Mouse (Mus musculus): ENCODE data around the gene Swi5. TPM values are rescaled to one million over a fixed set of nuclear protein-coding genes. Genes with fewer than 3 reads are reported as not detected.

Gene Swi5
- total RNA-seq (2017), result 230 and 365 TPM in 2 replicates

- peak; percentile 99 for ATAC-seq (replicated peaks in 1 of 2; ENCODE audit: insufficient read depth in 1 of 2, low FRiP score in 2 of 2, low TSS enrichment in 1 of 2, low read depth in 1 of 2, poor library complexity in 2 of 2, severe bottlenecking in 2 of 2)
Observed at GRCm38 (mm10) chr2:32287923-32288367, at the start of gene Swi5. Gene Swi5 (minus strand): TSS chr2:32288075.

- no peak for ATAC-seq (replicated peaks in 1 of 2; ENCODE audit: insufficient read depth in 1 of 2, low FRiP score in 2 of 2, low TSS enrichment in 1 of 2, low read depth in 1 of 2, poor library complexity in 2 of 2, severe bottlenecking in 2 of 2)
Observed at GRCm38 (mm10) chr2:32335888-32336287, 48.0 kb upstream of the Swi5 start.

GRCm38 (mm10) chr2:32332159-32332558, 44.3 kb upstream of the Swi5 start:
- no peak for ATAC-seq (replicated peaks in 1 of 2; ENCODE audit: insufficient read depth in 1 of 2, low FRiP score in 2 of 2, low TSS enrichment in 1 of 2, low read depth in 1 of 2, poor library complexity in 2 of 2, severe bottlenecking in 2 of 2)

GRCm38 (mm10) chr2:32329531-32329930, 41.7 kb upstream of the Swi5 start:
- ATAC-seq (replicated peaks in 1 of 2; ENCODE audit: insufficient read depth in 1 of 2, low FRiP score in 2 of 2, low TSS enrichment in 1 of 2, low read depth in 1 of 2, poor library complexity in 2 of 2, severe bottlenecking in 2 of 2), result no peak

GRCm38 (mm10) chr2:32328911-32329460, 41.1 kb upstream of the Swi5 start:
- no peak for ATAC-seq (replicated peaks in 1 of 2; ENCODE audit: insufficient read depth in 1 of 2, low FRiP score in 2 of 2, low TSS enrichment in 1 of 2, low read depth in 1 of 2, poor library complexity in 2 of 2, severe bottlenecking in 2 of 2)

- no peak for ATAC-seq (replicated peaks in 1 of 2; ENCODE audit: insufficient read depth in 1 of 2, low FRiP score in 2 of 2, low TSS enrichment in 1 of 2, low read depth in 1 of 2, poor library complexity in 2 of 2, severe bottlenecking in 2 of 2)
Observed at GRCm38 (mm10) chr2:32327200-32327599, 39.3 kb upstream of the Swi5 start.

- no peak for ATAC-seq (replicated peaks in 1 of 2; ENCODE audit: insufficient read depth in 1 of 2, low FRiP score in 2 of 2, low TSS enrichment in 1 of 2, low read depth in 1 of 2, poor library complexity in 2 of 2, severe bottlenecking in 2 of 2)
Observed at GRCm38 (mm10) chr2:32325342-32325741, 37.5 kb upstream of the Swi5 start.

- no peak for ATAC-seq (replicated peaks in 1 of 2; ENCODE audit: insufficient read depth in 1 of 2, low FRiP score in 2 of 2, low TSS enrichment in 1 of 2, low read depth in 1 of 2, poor library complexity in 2 of 2, severe bottlenecking in 2 of 2)
Observed at GRCm38 (mm10) chr2:32324322-32324721, 36.4 kb upstream of the Swi5 start.

GRCm38 (mm10) chr2:32322754-32323741, 35.2 kb upstream of the Swi5 start:
- ATAC-seq (replicated peaks in 1 of 2; ENCODE audit: insufficient read depth in 1 of 2, low FRiP score in 2 of 2, low TSS enrichment in 1 of 2, low read depth in 1 of 2, poor library complexity in 2 of 2, severe bottlenecking in 2 of 2), result no peak

GRCm38 (mm10) chr2:32321591-32322298, 33.9 kb upstream of the Swi5 start:
- no peak for ATAC-seq (replicated peaks in 1 of 2; ENCODE audit: insufficient read depth in 1 of 2, low FRiP score in 2 of 2, low TSS enrichment in 1 of 2, low read depth in 1 of 2, poor library complexity in 2 of 2, severe bottlenecking in 2 of 2)

GRCm38 (mm10) chr2:32320721-32321120, 32.8 kb upstream of the Swi5 start:
- ATAC-seq (replicated peaks in 1 of 2; ENCODE audit: insufficient read depth in 1 of 2, low FRiP score in 2 of 2, low TSS enrichment in 1 of 2, low read depth in 1 of 2, poor library complexity in 2 of 2, severe bottlenecking in 2 of 2), result no peak

GRCm38 (mm10) chr2:32319586-32320580, 32.0 kb upstream of the Swi5 start:
- ATAC-seq (replicated peaks in 1 of 2; ENCODE audit: insufficient read depth in 1 of 2, low FRiP score in 2 of 2, low TSS enrichment in 1 of 2, low read depth in 1 of 2, poor library complexity in 2 of 2, severe bottlenecking in 2 of 2), result no peak

GRCm38 (mm10) chr2:32318709-32319585, 31.1 kb upstream of the Swi5 start:
- no peak for ATAC-seq (replicated peaks in 1 of 2; ENCODE audit: insufficient read depth in 1 of 2, low FRiP score in 2 of 2, low TSS enrichment in 1 of 2, low read depth in 1 of 2, poor library complexity in 2 of 2, severe bottlenecking in 2 of 2)

- ATAC-seq (replicated peaks in 1 of 2; ENCODE audit: insufficient read depth in 1 of 2, low FRiP score in 2 of 2, low TSS enrichment in 1 of 2, low read depth in 1 of 2, poor library complexity in 2 of 2, severe bottlenecking in 2 of 2), result peak; percentile 67 to 71
Observed at GRCm38 (mm10) chr2:32317791-32318417, 30.0 kb upstream of the Swi5 start.

- ATAC-seq (replicated peaks in 1 of 2; ENCODE audit: insufficient read depth in 1 of 2, low FRiP score in 2 of 2, low TSS enrichment in 1 of 2, low read depth in 1 of 2, poor library complexity in 2 of 2, severe bottlenecking in 2 of 2), result no peak
Observed at GRCm38 (mm10) chr2:32316887-32317656, 29.2 kb upstream of the Swi5 start.

Measured in hematopoietic stem cell, adult 5-6 weeks (primary cell).